Mouse (Mus musculus) kidney, adult 2 months (tissue): ENCODE measurements around the gene Lxn. TPM values are rescaled to one million over a fixed set of nuclear protein-coding genes. Genes with fewer than 3 reads are reported as not detected.

Experiments used
- DNase-seq: peaks from one replicate; pipeline ENCODE4 v3.0.0; 2021
- H3K27ac ChIP-seq: fragments of 200-500 bp; 2 replicates; pipeline ENCODE4 v1.5.1; 2012; ENCODE audit warnings: low read depth, low read length, control low read depth, inconsistent platforms; ENCODE audit not compliant: insufficient read depth
- H3K27me3 ChIP-seq: fragments of 200-500 bp; replicated peaks from 2 replicates; pipeline ENCODE4 v1.6.1; 2012; ENCODE audit warnings: mild to moderate bottlenecking, moderate library complexity, low read length, inconsistent platforms; ENCODE audit not compliant: control insufficient read depth, insufficient read depth
- H3K36me3 ChIP-seq: fragments of 200-500 bp; 2 replicates; pipeline ENCODE4 v1.6.1; 2012; ENCODE audit warnings: mild to moderate bottlenecking, moderate library complexity, low read length, inconsistent platforms; ENCODE audit not compliant: control insufficient read depth, insufficient read depth
- H3K4me1 ChIP-seq: fragments of 200-500 bp; 2 replicates; pipeline ENCODE4 v1.6.1; 2011; ENCODE audit warnings: low read length; ENCODE audit not compliant: control insufficient read depth, insufficient read depth
- H3K4me3 ChIP-seq: fragments of 200-500 bp; 2 replicates; pipeline ENCODE4 v1.5.1; 2011; ENCODE audit warnings: mild to moderate bottlenecking, low read depth, low read length, control low read depth; ENCODE audit not compliant: insufficient read depth
- CTCF ChIP-seq: fragments of 200-500 bp; conservative IDR thresholded peaks from 2 replicates; pipeline ENCODE4 v1.5.1; 2011; ENCODE audit warnings: low read depth, mild to moderate bottlenecking, control low read depth, low read length, moderate library complexity, mixed read lengths; ENCODE audit not compliant: insufficient read depth, insufficient read length
- POLR2A ChIP-seq: fragments of 200-500 bp; IDR thresholded peaks from one replicate; pipeline ENCODE4 v1.6.1; 2011; ENCODE audit warnings: low read depth, low read length, control low read depth
- WGBS: fragments of 180-500 bp; shearing (Covaris S2); methylation state at CpG from one replicate; pipeline ENCODE4 v1.1.7; 2018; 5-methylcytosine and 5-hydroxymethylcytosine counted together
- polyA plus RNA-seq: library from polyadenylated mRNA; depleted of rRNA; stranded (reverse); fragments of >200 nt; gene quantifications from 2 replicates; pipeline ENCODE4 v1.2.3, GENCODE M21; 2012; rRNA removed

Lxn gene
- polyA plus RNA-seq, result 25.7 and 34.1 TPM in 2 replicates

GRCm38 (mm10) chr3:67463450-67464372 lies at the start of gene Lxn:
TSS of gene Lxn (minus strand) at chr3:67463926.
- H3K4me1 ChIP-seq, result no peaks in the 10 kb centered on the region
- no peaks in the 10 kb centered on the region for H3K27me3 ChIP-seq
- TF ChIP-seq CTCF (no peak), POLR2A (peak; percentile 8)
- peaks cover 3% of the 10 kb centered on the region for H3K36me3 ChIP-seq
- under 1% methylated on average over 43 of the region's 43 CpGs for WGBS
- H3K4me3 ChIP-seq, result peak within 1 kb of the TSS; percentile 64
- H3K27ac ChIP-seq, result peak within 1 kb of the TSS; percentile 5; the same call in 1 of the 2 replicates
- peak; percentile 82 for DNase-seq

GRCm38 (mm10) chr3:67512807-67513206 lies 49.1 kb upstream of the Lxn start:
- peak; percentile 80 for DNase-seq
- no peaks in the 10 kb centered on the region for H3K27me3 ChIP-seq
- TF ChIP-seq POLR2A, result no peak
- peak; percentile 63 for TF ChIP-seq CTCF

GRCm38 (mm10) chr3:67508216-67508892 lies 44.6 kb upstream of the Lxn start:
- no peaks in the 10 kb centered on the region for H3K27me3 ChIP-seq
- WGBS, result 84% methylated on average over 10 of the region's 10 CpGs
- no peaks in the 10 kb centered on the region for H3K36me3 ChIP-seq
- H3K4me1 ChIP-seq, result no peaks in the 10 kb centered on the region
- DNase-seq, result no peak
- H3K27ac ChIP-seq, result no peak overlapping the region
- H3K4me3 ChIP-seq, result no peak overlapping the region
- TF ChIP-seq POLR2A, result no peak
- TF ChIP-seq CTCF, result no peak

More at GRCm38 (mm10) chr3:67512807-67513206, 49.1 kb upstream of the Lxn start:
- WGBS, result 2% methylated on average over 5 of the region's 5 CpGs
- Histone ChIP-seq H3K4me1 (no peaks in the 10 kb centered on the region), H3K27ac (no peak overlapping the region), H3K36me3 (no peaks in the 10 kb centered on the region), H3K4me3 (no peak overlapping the region)

- H3K27ac ChIP-seq, result no peak overlapping the region
- TF ChIP-seq POLR2A, result no peak
- no peak for TF ChIP-seq CTCF
- H3K36me3 ChIP-seq, result no peaks in the 10 kb centered on the region
- H3K27me3 ChIP-seq, result no peaks in the 10 kb centered on the region
- 66% methylated on average over 2 of the region's 2 CpGs for WGBS
- no peaks in the 10 kb centered on the region for H3K4me1 ChIP-seq
- H3K4me3 ChIP-seq, result no peak overlapping the region
- DNase-seq, result no peak
These were observed 41.6 kb upstream of the Lxn start for GRCm38 (mm10) chr3:67505286-67505685.

- Histone ChIP-seq H3K27me3 (no peaks in the 10 kb centered on the region), H3K4me1 (no peaks in the 10 kb centered on the region), H3K4me3 (no peak overlapping the region), H3K27ac (no peak overlapping the region), H3K36me3 (no peaks in the 10 kb centered on the region)
- WGBS, result 29% methylated on average over 3 of the region's 3 CpGs
- no peak for DNase-seq
- no peak for TF ChIP-seq CTCF
- TF ChIP-seq POLR2A, result no peak
These were observed 40.2 kb upstream of the Lxn start for GRCm38 (mm10) chr3:67503878-67504277.

- WGBS, result 85% methylated on average over 4 of the region's 4 CpGs
- no peak for TF ChIP-seq POLR2A
- no peak for TF ChIP-seq CTCF
These were observed 35.7 kb upstream of the Lxn start for GRCm38 (mm10) chr3:67499406-67499791.

More at GRCm38 (mm10) chr3:67499406-67499791, 35.7 kb upstream of the Lxn start:
- Histone ChIP-seq H3K27me3 (no peaks in the 10 kb centered on the region), H3K4me1 (no peaks in the 10 kb centered on the region), H3K4me3 (no peak overlapping the region), H3K27ac (no peak overlapping the region), H3K36me3 (no peaks in the 10 kb centered on the region)
- no peak for DNase-seq
